Mouse (Mus musculus): ENCODE measurements at regions not wholly inside any gene's neighbourhood (a gene's known extent, or its start where the extent isn't known, plus 50 kb on each side); places are given as distances from the start of the nearest gene placed in this dataset.
"Not testable (repeated sequence)": the region's sequence is repeated elsewhere in the genome, so short reads cannot be mapped to it uniquely, and the experiment has no call there.

GRCm38 (mm10) chr10:30342965-30343478 is 142.7 kb upstream of the Cenpw start:
- WGBS = 87% methylated on average over 3 of the region's 3 CpGs

DNA sequence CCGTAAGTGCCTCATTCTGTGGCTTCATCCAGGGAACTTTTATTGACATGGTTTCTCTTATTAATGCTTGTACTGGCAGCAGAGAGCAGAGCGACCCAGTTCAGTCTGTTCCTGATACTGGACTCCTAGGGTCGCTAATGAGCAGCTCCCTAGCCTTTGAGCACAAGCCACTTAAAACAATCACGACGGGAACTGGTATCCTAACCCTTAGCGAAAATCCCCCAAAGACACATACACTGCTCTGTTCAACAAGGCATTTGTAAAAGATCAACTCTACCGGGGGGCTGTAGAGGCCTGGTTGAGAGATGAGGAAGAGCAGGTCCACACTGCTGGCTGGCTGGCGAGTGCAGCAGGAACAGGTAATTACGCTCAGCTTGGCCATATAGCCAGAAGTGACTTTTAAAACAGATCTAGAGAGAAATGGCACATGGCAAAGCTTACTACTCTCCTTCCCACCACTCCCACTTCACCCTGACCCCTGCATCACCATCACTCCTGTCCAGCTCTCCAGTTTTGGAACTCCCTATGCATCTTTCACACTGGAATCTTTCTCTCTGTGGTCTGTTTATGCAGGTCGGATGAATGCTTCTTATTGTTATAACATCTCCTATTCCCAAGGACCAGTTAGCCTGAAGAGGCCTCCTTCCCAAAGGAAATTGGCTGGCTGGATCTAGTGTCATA is 128.1 kb upstream of the Cenpw start:
- peaks cover 32% of the 10 kb centered on the region for H3K4me1 ChIP-seq
- no peaks in the 10 kb centered on the region for H3K27me3 ChIP-seq (ENCODE audit: low read depth, poor library complexity, severe bottlenecking)
- H3K9me3 ChIP-seq (replicated peaks) = no peaks in the 10 kb centered on the region
- peak; percentile 54 for DNase-seq (ENCODE audit: low spot score)
- peak overlapping the region; percentile 69 for H3K27ac ChIP-seq
- H3K4me3 ChIP-seq = no peak overlapping the region
- no peaks in the 10 kb centered on the region for H3K36me3 ChIP-seq
- 28% methylated on average over 10 of the region's 10 CpGs for WGBS

More at GRCm38 (mm10) chr10:30342965-30343478, 142.7 kb upstream of the Cenpw start:
- Histone ChIP-seq H3K36me3 (no peaks in the 10 kb centered on the region), H3K27me3 (ENCODE audit: low read depth, poor library complexity, severe bottlenecking) (no peaks in the 10 kb centered on the region), H3K4me1 (no peaks in the 10 kb centered on the region), H3K27ac (no peak overlapping the region), H3K9me3 (replicated peaks) (no peaks in the 10 kb centered on the region), H3K4me3 (no peak overlapping the region)
- DNase-seq (ENCODE audit: low spot score) = no peak

DNA sequence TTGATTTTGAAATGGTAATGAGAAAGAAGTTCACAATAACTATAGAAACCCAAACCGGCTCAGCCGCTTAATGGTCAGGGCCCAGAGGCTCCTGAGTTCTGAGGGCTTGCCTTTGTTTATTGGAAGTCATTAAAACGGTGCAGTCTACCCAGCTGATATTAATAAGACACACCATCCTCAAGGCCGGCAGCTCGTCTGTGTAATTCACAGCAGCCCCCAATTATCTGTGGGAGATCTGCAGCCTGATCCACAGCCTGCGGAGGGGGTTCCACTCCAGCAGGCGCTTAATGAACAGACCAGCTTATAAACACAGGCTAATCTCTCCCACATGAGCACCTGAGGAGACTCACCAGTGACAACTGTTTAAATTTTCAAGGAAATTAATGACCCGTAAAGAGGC is 127.5 kb upstream of the Cenpw start:
- H3K4me1 ChIP-seq = peaks cover 32% of the 10 kb centered on the region
- no peaks in the 10 kb centered on the region for H3K36me3 ChIP-seq
- no peak overlapping the region for H3K4me3 ChIP-seq
- H3K27ac ChIP-seq = peak overlapping the region; percentile 46; the same call in 1 of the 2 replicates
- 15% methylated on average over 8 of the region's 8 CpGs for WGBS
- peak; percentile 67 for DNase-seq (ENCODE audit: low spot score)
- H3K9me3 ChIP-seq (replicated peaks) = no peaks in the 10 kb centered on the region
- no peaks in the 10 kb centered on the region for H3K27me3 ChIP-seq (ENCODE audit: low read depth, poor library complexity, severe bottlenecking)

GRCm38 (mm10) chr10:30326861-30327260 is 126.5 kb upstream of the Cenpw start:
- WGBS = 79% methylated on average over 1 of the region's 1 CpGs

DNA sequence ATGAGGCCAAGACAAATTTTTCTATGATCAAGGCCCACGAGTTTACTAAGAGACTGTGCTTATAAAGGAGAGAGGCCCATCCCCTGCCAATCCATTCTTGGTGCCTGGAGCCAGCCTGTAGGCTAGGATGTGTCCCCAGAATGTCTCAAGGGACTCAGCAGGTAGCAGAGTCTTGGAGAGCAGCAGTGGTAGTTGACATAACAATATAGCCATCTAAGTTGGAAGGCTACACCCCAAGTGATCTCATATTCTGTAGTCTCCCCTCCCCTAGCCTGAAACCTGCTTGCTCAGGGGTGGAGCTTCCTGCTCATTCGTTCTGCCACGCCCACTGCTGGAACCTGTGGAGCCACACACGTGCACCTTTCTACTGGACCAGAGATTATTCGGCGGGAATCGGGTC is 95.5 kb upstream of the Cenpw start:
- H3K4me1 ChIP-seq; H3K36me3 ChIP-seq; H3K9me3 ChIP-seq (replicated peaks); H3K27ac ChIP-seq; H3K27me3 ChIP-seq (ENCODE audit: low read depth, poor library complexity, severe bottlenecking); H3K4me3 ChIP-seq; DNase-seq (ENCODE audit: low spot score): not testable (repeated sequence)
- 96% methylated on average over 2 of the region's 7 CpGs for WGBS

More at GRCm38 (mm10) chr10:30326861-30327260, 126.5 kb upstream of the Cenpw start:
- H3K27me3 ChIP-seq (ENCODE audit: low read depth, poor library complexity, severe bottlenecking) = no peaks in the 10 kb centered on the region
- peaks cover 32% of the 10 kb centered on the region for H3K4me1 ChIP-seq
- no peaks in the 10 kb centered on the region for H3K9me3 ChIP-seq (replicated peaks)
- H3K4me3 ChIP-seq = no peak overlapping the region
- H3K36me3 ChIP-seq = no peaks in the 10 kb centered on the region
- H3K27ac ChIP-seq = peak overlapping the region; percentile 58
- DNase-seq (ENCODE audit: low spot score) = no peak

DNA sequence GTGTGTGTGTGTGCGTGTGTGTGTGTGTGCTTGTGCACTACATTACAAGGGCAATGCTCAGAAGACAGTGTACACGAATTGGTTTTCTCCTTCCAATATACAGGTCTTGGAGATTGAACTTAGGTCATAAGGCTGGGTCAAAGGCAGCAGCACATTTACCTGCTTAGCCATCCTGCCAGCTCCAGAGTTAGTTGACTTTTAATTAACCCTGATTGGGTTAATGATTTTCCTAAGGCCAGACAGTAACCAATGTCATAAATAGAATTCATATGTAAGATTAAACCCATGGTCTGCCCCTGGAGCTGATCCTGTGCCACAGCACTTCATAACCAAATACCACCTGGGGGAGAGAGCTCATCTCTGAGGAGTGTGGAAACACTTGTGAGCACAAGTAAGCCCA is 81.3 kb upstream of the Cenpw start:
- WGBS = 84% methylated on average over 2 of the region's 2 CpGs
- no peaks in the 10 kb centered on the region for H3K27me3 ChIP-seq (ENCODE audit: low read depth, poor library complexity, severe bottlenecking)
- H3K9me3 ChIP-seq (replicated peaks) = no peaks in the 10 kb centered on the region
- H3K36me3 ChIP-seq = no peaks in the 10 kb centered on the region
- no peak overlapping the region for H3K27ac ChIP-seq
- DNase-seq (ENCODE audit: low spot score) = no peak
- H3K4me1 ChIP-seq = peaks cover 10% of the 10 kb centered on the region
- no peak overlapping the region for H3K4me3 ChIP-seq

DNA sequence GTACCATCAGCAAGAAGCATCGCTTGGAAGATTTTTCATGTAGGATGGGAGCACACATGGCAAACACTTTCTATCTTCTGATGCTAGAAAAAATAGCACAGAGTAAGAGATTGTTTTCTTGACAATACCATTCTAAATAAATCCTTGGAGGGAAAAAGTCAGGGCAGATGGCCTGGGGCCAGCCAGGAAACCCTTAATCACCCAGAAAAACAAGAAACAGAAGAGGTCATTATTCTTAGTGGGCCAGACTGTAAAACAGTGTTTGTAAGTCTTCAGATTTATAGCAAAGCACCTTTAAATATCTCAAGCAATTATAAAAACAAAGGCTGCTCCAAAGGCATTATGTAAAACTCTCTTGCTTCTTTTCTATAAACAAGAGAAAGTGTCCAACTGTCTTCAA is 80.1 kb upstream of the Cenpw start:
- Histone ChIP-seq H3K27ac (peak overlapping the region; percentile 65), H3K9me3 (replicated peaks) (no peaks in the 10 kb centered on the region), H3K36me3 (no peaks in the 10 kb centered on the region), H3K27me3 (ENCODE audit: low read depth, poor library complexity, severe bottlenecking) (no peaks in the 10 kb centered on the region), H3K4me3 (no peak overlapping the region), H3K4me1 (peaks cover 10% of the 10 kb centered on the region)
- WGBS = 76% methylated on average over 1 of the region's 1 CpGs
- DNase-seq (ENCODE audit: low spot score) = no peak

DNA sequence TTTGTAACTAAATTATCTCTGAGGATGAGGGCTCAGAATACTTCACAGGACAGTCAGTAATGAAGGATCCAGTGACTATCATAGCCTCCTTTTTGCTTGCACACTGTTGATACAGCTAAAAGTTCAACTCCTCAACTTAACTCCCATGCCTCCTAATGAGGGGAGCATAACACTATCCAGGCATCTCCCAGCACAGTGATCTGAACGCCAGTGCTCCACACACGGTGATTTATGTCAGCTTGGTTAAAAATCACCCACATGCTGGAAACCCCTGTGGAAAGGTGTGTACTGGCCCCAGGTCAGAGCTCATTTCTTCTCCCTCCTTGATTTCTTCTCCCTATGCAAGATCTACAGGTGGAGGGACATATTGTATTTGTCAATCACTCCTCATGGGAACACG is 79.6 kb upstream of the Cenpw start:
- H3K4me1 ChIP-seq = peaks cover 10% of the 10 kb centered on the region
- H3K36me3 ChIP-seq = no peaks in the 10 kb centered on the region
- H3K9me3 ChIP-seq (replicated peaks) = no peaks in the 10 kb centered on the region
- H3K4me3 ChIP-seq = no peak overlapping the region
- H3K27me3 ChIP-seq (ENCODE audit: low read depth, poor library complexity, severe bottlenecking) = no peaks in the 10 kb centered on the region
- DNase-seq (ENCODE audit: low spot score) = peak; percentile 49
- WGBS = 30% methylated on average over 3 of the region's 3 CpGs
- peak overlapping the region; percentile 65 for H3K27ac ChIP-seq

DNA sequence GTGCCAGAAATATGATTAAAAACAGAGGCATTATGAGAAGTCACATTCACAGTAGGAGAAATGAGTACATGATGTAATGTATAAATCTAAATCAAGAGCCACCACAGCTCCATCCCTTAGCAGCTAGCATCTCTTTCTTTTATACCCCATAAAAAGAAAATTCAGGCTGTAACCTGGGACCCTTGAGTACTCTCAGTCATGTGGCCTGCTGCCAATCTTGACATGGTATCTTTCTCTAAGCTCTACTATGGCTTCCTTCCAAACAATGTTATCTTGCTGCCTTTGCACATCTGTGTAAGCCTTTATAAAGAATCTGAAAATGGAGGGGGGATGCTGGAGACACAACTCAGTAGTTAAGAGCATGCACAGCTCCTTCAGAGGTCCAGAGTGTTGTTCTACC is 78.6 kb upstream of the Cenpw start:
- Histone ChIP-seq H3K36me3 (no peaks in the 10 kb centered on the region), H3K27ac (no peak overlapping the region), H3K27me3 (ENCODE audit: low read depth, poor library complexity, severe bottlenecking) (no peaks in the 10 kb centered on the region), H3K4me1 (peaks cover 10% of the 10 kb centered on the region), H3K9me3 (replicated peaks) (no peaks in the 10 kb centered on the region), H3K4me3 (no peak overlapping the region)
- DNase-seq (ENCODE audit: low spot score) = no peak

DNA sequence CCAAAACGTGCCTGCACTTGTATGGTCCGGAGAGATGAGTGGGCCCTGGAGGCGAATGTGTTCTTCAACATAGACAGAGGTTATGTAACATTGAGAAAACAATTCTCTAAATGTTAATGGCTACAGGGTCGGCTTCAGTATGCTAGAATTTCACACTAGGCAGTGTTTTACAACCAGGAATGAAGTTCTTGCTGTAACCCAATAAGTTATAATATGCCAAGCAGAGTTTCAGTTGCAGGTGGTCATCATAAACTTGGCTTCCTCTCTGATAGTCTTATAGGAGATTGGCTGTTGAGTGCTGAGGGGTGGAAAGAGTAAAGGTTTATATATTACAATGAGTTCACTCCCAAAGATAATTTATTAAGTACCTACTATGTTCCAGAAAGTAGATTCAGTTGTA is 64.8 kb upstream of the Cenpw start:
- Histone ChIP-seq H3K36me3 (no peaks in the 10 kb centered on the region), H3K27me3 (ENCODE audit: low read depth, poor library complexity, severe bottlenecking) (no peaks in the 10 kb centered on the region), H3K4me3 (no peak overlapping the region), H3K4me1 (no peaks in the 10 kb centered on the region), H3K9me3 (replicated peaks) (no peaks in the 10 kb centered on the region), H3K27ac (no peak overlapping the region)
- DNase-seq (ENCODE audit: low spot score) = no peak
- WGBS = 82% methylated on average over 4 of the region's 4 CpGs

DNA sequence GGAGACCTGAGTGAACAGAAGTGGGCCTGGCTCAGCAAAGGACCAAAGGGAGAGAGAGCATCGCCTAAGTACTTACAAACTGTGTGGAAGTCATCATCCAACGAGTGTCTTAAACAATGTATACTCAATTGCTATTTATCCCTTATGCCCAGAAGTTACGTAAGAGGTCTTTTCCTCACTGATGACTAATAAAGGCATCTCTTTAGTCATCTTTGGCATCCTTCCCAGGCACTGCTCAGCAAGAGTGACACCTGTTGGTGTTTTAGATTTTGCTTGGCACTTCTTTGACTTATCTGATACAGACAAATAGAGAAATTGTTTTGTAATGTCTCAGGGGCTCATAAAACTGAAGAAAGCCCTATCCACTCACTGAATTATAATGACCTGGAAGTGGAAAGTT is 59.4 kb upstream of the Cenpw start:
- 89% methylated on average over 3 of the region's 3 CpGs for WGBS
- DNase-seq (ENCODE audit: low spot score) = no peak

DNA sequence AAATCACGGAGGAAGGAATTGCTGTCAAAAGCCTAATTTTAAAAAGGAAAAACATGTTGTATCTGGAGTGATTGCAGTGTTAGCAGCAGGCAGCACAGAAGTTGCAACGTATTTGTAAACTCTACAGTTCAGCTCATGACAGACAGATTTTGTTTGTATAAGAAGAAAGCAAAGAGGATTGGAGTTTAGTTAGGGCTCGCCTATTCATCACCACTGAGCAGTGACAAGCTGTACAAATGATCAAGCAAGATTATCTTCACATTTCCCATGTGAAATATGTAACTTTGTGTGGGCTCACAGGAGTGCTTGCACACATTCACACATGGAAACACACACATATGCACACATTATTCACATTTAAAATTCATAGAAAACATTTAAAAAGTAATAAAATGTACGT is 57.5 kb upstream of the Cenpw start:
- H3K36me3 ChIP-seq = no peaks in the 10 kb centered on the region
- 83% methylated on average over 4 of the region's 4 CpGs for WGBS
- no peaks in the 10 kb centered on the region for H3K9me3 ChIP-seq (replicated peaks)
- no peak overlapping the region for H3K4me3 ChIP-seq
- no peak for DNase-seq (ENCODE audit: low spot score)
- H3K4me1 ChIP-seq = no peaks in the 10 kb centered on the region
- H3K27ac ChIP-seq = no peak overlapping the region
- no peaks in the 10 kb centered on the region for H3K27me3 ChIP-seq (ENCODE audit: low read depth, poor library complexity, severe bottlenecking)

More for the DNA sequence above, 59.4 kb upstream of the Cenpw start:
- Histone ChIP-seq H3K4me3 (no peak overlapping the region), H3K4me1 (no peaks in the 10 kb centered on the region), H3K36me3 (no peaks in the 10 kb centered on the region), H3K9me3 (replicated peaks) (no peaks in the 10 kb centered on the region), H3K27ac (no peak overlapping the region), H3K27me3 (ENCODE audit: low read depth, poor library complexity, severe bottlenecking) (no peaks in the 10 kb centered on the region)

Measured in limb, embryonic 10.5 days (tissue).